Mouse (Mus musculus) right cerebral cortex, adult 18-20 months (tissue): ENCODE measurements around the gene Chst13.

ENCODE experiments used
- DNase-seq: peaks from one replicate; pipeline ENCODE4 v3.0.0; 2022; ENCODE audit warnings: mixed read lengths

Gene Chst13

DNA sequence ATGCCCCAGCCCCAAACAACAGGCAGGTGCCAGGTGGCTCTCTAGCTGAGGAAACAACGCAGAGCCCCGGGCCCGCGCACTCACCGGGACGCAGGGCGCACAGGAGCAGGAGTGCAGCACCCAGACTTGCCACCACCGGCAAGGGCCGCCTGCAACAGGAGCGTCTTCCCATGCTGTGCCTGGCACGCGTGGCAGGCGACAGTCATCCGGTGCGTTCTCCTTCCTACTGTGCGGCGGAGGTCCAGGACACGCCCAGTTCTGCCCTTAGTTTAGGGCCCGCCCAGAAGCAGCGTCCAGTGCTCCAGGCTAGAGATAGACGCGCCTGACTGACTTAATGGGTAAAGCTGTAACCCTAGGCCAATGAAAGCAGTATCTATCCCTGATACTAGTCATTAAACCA is at the start of gene Chst13:
Gene Chst13, minus strand, starts transcription at position 195 of the 400 bp plus-strand sequence.
- DNase-seq, result no peak

DNA sequence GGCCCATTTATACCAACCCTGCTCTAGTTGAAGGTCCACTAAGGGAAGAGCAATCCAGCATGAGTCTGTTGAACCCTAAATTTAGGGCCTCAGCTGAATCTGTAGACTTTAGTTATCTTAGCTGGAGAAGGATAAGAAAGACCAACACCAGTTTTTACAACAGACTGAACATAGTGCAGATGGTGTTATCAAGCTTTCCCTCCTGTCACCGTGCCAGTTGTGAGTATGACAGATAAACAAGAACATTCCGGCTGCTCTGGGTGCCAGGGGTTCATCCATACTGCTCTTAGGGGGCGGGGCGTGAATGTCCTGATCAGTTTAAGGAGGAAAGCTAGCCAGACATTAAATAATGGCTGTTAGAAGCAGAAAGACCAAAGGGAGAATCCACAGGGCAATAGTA is 49.7 kb upstream of the Chst13 start:
- no peak for DNase-seq

DNA sequence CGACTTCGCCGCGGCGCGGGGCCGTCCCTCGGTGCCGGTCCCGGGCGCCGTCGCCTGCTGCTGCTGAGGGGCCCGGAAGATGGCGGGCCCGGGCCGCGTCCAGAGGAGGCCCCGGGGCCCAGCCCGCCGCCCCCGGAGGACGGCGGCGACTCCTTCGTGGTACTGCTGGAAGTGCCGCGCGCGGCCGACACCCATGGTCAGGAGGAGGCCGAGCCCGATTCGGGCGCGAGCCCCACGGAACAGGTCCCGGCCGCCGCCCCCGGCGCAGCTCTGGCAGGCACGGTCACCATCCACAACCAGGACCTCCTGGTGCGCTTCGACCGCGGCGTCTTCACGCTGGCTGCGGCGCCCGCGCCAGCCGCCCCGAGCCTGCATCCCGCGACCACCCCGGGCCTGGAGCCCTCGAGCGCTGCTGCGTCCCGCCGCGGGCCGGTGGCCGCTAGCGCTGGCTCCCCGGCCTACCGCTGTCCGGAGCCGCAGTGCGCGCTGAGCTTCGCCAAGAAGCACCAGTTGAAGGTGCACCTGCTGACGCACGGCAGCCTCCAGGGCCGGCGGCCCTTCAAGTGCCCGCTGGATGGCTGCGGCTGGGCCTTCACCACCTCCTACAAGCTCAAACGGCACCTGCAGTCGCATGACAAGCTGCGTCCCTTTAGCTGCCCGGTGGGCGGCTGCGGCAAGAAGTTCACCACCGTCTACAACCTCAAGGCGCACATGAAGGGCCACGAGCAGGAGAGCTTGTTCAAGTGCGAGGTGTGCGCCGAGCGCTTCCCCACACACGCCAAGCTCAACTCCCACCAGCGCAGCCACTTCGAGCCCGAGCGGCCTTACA is 45.0 kb upstream of the Chst13 start:
- DNase-seq, result peak; percentile 42

DNA sequence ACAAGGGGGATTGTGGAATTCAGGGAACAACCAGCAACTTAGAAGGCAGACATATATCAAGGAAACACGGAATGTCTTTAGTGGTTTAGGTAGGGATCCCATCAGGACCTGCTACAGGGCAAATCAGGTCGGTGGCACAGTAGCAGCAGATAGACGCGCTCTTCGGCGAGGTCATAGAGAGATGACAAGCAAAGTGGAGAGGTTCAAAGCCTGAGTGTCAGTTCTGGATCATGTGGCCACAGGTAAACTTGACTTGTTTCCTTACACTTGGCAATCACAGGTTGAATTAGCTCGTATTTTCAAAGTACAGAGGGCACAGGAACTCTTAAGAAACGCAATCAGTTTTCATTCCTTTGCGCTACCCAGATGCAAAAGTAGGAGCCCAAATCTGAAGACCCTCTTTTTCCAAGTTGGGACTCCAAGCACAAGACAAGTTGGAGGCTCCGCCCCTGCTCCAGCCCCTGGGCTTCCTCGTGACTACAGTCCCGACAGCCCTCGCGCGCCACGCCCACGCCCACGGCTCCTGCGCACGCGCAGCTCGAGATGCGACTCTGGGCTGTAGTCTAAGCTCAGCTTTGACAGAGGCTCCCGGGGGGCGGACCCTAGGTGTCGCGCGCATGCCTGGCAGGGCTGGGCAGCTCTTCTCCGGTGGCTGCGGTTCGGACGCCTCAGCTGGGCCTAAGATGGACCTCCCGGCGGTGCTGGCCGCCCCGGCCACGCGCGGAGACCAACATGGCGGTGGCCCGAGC is 44.2 kb upstream of the Chst13 start, which contains the start of gene Zxdc:
Gene Zxdc, plus strand, starts transcription at position 517 of the 749 bp plus-strand sequence.
- peak; percentile 100 for DNase-seq

DNA sequence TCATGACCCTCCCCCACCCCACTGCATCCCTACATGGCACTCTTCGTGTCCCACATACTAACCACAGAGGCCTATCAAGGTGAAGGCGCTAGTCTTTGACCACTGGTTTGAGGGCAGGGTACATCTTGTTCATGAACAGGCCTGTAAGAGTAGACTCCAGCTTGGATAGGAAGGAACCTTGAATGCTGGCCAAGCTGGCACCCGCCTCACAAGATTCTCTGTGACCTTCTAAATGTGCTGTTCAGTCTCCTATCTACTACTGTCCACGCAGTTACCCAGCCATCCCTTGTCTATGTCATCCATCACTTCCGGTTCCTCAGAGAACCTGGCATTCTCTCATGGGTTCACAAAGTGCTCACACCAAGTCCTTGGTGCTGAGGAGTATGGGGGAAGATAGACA is 38.3 kb upstream of the Chst13 start:
- DNase-seq, result no peak

DNA sequence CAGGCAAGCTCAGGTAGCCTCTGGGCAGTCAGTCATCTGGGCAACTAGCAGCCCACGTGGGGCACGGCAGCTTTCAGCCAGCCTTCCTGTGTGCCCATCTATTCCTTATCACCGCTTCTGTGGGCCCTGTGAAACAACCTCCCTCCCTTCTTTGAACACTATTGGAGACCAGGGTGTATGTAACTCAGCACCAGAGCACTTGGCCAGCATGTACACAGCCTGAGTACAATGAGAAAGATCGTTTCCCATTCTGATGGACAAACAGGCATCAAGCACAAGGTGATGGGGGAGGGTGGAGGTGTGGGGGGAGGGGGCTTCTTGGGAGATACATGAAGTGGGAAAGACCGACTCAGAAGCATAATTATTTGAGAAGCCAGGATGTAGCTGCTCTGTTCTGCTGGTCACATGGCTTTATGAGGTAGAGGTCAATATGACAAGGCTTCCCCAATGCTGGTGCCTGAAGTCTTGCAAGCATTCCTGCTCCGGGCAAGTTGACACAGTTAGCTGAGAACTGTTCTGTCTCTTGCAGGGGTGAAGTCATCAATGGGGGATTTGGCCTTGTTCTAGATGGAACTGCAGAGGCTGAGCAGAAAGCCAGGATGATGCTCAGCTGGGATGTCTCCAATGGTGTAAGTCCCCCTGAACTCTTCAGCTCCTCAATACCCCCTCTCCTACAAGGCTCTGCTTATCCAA is 36.1 kb upstream of the Chst13 start:
- DNase-seq, result no peak

DNA sequence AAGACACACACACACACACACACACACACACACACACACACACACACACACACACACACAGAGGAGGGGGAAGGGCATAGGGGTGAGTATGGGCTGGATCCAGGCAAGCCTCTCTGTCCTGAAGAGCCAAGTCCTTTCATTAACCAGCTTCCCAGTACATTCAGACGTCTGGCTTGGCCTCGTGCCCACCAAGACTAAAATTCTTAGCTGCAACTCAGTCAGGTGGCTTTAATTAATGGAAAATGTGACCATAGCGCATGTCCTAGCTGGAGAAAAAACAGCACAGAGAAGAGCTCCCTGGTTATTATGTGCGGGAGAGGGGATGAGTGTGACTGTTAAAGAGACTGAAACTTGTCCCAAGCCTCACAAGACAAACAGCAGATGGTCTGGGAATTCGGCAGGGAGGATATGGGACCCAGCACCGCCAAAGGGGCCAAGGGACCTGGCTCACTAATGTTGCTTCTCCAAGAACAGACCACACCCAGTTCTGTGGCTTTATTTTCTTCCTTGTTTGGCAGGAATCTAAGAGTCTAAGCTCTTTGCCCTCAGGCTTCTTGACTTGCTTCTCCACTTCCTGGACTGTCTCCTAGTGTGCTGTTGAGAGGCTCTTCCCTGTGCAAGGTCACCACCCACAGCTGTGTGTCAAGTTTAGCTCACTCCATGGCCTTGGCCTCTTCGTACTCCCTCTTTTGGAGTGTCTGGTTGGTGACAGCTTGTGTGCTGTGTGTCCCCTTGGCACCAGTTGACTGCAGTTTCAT is 35.2 kb upstream of the Chst13 start:
- DNase-seq, result no peak

DNA sequence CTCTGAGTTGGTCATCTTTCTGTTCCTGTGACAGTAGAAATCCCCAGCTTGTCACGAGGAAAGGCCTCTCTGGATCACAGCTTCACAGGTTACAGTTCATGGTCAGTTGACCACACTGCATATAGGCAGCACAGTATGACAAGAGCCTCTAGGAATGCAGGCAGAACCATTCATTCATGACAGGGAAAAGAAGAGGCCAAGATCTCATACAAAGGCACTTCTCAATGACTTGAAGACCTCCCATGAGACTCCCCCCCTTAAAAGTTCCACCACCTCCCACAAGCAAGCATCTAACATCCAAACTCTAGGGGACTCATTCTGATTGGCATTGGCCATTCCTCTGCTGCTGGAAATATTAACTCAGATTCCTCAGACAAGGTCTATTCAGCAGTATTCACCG is 34.5 kb upstream of the Chst13 start:
- DNase-seq, result no peak

DNA sequence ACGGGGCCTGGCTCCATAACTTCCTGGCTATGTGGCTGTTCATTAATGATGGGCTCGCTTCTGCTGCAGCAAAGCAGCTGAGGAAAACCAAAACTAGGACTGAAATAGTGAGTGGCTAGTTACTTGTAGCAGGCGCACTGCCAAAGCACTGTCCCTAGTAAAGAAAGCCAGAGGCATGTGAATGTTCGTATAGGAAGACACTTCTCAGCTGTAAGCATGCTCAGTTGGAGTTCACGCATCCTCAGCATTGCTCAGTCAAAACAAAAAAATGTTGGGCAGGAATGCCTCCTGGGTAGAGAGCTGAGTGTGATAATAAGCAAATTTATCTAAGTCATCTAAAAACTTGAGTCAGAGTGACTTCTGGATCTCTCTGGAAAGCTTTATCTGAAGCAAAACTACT is 33.2 kb upstream of the Chst13 start:
- DNase-seq, result no peak

DNA sequence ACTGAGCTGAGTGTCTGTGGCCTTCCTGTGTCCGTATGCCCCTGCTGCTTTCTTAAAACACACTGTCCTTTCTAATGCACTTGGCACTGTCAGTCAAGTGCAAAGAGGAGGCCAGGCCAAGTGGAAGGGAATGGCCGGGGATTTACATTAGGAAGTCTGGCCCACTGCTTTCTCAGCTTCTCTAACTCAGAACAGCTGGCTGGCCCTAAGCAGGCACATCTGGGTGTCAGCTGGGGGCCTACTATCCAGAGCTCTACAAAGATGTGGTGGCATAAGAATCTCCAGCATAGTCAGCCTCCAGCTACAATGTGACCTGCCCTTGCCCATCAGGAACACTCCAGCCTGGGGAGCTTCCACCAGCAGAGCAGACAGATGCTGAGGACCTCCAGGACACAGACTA is 25.0 kb upstream of the Chst13 start:
- DNase-seq, result no peak

DNA sequence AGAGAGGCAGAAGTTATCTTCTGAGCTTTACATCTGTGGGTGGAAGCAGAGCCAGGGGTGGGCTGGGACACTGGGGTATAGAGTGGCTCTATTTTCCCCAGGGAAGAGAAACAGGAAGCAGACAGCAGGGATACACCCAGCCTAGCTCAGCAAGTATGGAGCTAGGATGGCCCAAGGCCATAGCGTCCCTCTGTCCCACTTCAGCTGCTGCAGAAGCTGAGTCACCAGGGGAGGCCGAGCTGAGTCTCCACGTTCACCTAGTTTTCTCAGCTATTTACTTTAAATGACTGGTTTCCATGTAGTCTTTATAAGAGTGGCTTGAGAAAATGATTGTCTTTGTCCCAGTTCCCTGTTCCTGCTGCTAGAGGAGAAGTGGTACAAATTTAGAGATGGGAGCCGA is 23.5 kb upstream of the Chst13 start:
- no peak for DNase-seq

DNA sequence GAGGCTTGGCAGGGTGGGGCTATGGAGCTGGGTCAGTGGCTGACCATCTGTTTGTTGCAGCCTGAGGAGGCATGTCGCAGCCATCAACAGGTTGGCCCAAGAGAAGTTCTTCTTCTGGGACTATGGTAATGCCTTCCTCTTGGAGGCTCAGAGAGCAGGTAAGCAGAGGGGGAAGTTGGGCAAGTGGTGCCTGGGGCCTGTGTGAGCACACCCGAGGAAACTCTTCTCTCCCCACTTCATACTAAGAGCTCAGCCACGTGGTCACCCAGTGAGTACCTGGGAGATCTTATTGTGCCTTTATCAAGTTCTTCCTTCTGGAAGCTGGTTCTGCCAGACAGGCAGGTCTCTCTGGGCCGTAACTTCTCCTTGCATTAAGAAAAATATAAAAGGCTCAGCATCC is 22.2 kb upstream of the Chst13 start:
- no peak for DNase-seq

DNA sequence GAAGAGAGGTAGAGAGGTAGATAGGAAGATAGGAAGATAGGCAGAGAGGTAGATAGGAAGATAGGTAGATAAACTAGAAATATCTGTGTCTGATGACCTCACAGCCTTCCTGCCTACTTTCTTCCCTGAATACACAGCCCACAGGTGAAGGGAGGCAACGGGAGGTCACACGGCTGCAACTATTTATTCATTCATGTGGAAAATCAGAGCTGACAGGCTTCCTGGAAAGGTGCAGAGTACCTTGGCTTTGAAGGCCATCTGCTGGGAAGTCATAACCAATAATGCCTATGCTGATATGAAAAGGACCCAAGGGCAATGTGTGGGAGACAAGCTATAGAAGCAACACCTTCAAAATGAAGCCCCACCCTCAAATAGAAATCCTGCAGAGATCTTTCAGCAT is 17.4 kb upstream of the Chst13 start:
- DNase-seq, result no peak

DNA sequence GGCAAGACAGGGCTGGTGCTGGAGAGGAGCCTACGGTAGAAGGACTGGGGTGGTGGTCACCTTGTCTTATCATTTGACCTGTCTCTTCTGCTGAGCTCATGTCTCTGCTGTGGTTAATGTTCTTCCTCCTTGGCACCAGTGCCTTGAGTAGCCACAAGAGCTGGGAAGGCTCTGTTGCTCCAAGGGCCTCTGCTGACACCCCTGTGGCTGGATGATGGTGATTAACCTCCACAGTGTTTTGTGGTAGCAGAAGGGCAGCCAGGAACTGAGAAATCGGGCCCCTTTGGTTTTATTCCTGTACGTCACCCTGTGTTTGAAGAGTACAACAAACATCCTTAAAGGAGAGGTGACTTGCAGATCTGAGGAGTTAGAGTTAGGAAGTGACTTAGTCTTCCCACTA is 9.3 kb upstream of the Chst13 start:
- DNase-seq, result no peak

DNA sequence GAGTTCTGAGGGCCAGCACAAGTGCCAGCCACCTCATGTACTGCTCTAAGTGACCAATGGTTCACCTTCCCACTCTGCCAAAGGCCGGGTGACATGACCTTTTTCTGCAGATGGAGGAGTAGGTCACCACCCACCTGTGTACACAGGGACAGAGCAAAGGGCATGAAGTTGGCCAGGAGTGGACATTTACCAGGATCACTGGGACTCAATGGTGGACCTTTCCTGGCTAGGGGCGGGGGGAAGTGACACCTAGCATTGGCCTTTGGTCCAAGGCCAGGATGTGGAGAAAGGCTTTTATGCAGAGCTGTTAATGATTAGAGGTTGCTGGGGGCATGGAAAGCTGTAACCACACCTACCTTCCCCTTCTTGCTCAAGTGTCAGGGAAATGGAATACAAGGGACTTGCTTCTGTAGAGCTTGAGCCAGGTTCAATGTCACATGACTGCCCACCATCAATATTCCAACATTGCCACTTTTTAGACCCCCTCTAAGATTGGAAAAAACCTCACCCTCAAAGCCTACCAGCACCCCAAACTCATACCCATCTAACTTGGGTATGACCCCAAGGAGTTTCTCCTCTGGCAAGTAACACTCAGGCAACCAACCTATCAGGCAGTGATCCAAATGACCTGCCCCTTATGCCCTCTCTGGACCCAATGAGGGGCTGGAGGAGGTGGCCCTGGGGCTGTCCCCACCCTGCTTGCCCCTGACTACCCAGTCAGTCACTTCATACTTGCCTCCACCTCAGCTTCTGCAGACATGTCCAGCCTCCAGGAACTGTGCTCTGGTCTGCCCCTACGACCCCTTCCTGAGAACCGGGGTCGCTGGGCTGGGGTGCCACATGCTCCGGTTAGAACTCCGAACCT is 7.8 kb upstream of the Chst13 start, which contains the start of gene Uroc1:
Gene Uroc1, plus strand, starts transcription at position 724 of the 865 bp plus-strand sequence.
- DNase-seq, result no peak

DNA sequence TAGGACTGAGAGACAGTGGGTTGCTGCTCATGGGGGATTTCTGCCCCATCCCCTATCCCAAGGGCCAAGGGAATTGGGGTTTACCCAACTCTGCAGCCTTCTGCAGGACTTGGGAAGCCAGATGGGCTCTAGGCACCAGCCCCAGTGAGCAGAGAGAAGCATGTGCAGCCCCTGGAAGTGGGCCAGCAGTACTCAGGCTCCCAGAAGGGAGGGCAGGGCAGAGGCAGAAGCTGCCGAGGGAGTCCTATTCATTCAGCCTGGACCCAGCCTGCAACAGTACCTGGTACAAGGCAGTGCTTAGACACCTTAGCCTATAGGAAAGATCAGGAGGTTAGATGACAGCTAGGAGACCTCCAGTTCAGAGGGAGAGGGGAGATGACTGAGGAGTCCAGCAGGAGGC is 5.0 kb upstream of the Chst13 start:
- peak; percentile 45 for DNase-seq

DNA sequence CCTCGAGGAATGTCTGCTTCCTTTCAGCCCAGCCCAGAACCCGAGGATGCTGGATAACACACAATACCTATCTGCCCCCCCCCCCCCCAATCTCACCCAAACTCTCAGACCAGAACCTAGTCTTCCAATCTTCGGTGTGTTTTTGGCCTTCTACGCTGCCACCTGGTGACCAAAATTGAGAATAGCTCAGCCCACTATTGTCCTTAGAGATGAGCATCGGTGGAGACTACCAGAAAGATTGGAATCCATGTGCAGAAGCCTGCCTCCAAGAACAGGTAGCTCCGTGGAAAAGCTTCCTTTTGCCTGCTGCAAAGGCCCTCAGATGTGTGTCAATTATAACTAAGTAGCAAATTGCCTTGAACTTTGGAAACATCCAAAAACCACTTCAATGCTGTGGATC is 2.7 kb upstream of the Chst13 start:
- peak; percentile 18 for DNase-seq

DNA sequence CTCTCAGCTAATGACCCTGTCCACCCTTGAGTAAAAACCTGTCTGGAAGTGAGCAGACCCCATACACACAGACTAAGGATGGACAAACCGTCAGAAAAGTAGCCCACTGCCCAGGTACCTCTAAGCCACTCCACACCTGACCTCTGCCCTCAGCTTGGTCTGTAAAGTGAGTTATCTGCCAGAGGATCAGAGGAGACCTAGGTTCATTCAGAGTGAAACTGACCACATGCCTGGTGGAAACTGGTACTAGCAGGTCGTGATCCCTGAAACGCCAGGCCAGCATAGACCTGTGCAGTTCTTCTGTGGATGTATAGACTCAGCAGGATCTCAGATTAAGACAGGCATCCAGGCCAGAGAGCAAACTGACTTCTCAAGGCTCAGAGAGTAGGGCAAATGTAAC is 522 bp downstream of the Chst13 start:
- no peak for DNase-seq

DNA sequence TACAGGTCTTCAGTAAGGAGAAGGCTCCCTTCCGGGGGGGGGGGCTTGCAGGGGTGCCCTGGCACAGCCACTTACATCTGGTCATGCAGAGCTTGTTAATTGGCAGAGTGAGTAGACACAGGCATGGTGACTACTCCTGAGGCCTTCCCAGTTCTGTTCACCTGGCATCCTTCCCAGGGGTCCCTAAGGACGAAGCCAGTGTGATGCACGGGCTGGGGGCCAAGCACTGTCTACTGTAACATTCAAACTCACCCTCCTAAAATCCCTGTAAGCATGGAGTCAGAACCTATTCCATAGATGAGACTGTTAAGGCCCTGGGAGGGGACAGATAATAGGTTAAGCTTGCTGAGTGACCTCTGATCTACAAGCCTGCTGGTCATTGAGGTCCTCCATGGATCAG is 959 bp downstream of the Chst13 start:
- no peak for DNase-seq

DNA sequence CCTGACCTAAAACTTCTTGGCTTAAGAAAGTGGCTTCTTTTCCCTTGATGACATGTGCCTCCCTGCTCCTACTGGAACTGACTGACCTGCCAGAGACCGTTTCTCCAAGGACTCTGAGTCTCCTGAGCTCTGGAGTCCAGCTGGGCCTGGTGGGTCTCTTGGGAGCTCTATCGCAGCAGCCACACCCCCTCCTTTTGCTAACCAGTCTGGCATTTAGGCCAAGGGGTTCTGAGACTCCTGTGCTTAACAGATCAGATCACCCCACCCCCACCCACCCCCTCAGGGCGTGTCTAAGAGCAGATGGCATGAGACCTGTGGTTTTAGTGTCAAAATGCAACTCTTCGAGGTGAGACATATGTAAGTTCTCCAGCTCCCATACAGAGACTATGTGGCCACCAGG is 3.2 kb downstream of the Chst13 start:
- DNase-seq, result no peak

DNA sequence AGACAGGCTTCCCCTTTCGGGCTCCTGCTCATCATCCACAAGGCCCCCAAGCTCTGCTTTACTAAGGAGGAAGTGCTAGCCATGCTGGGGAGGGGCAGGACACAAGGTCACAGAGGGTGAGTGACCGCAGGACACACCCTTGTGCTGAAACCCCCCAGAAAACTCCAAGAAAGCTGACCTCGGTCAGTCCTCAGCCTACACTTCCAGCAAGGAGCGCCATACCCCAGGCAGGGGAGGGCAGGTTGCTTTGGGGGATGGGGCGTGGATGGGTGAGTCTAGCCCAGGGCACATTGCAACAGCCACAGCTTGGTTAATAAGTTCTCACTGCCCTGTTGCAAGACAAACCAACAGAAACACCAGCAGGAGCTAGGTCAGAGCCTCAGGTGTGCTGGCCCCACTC is 4.6 kb downstream of the Chst13 start:
- no peak for DNase-seq
